Mouse (Mus musculus) forebrain, embryonic 14.5 days (tissue): ENCODE results near the gene Rab11fip3. TPM values are rescaled to one million over a fixed set of nuclear protein-coding genes. Genes with fewer than 3 reads are reported as not detected.

ENCODE experiments used
- ATAC-seq: fragments of 200-750 bp; cut with Nextera tagmentation; 2 replicates; pipeline ENCODE4 v1.8.0; 2017; ENCODE audit warnings: mild to moderate bottlenecking, moderate library complexity
- DNase-seq: peaks from one replicate; pipeline ENCODE4 v3.0.0-alpha.2; 2015; ENCODE audit warnings: low spot score
- H3K27ac ChIP-seq: fragments of 300-500 bp; sonication (generic); 2 replicates; pipeline ENCODE4 v1.5.1; 2014; ENCODE audit warnings: low read depth, mild to moderate bottlenecking, control low read depth, low read length, moderate library complexity
- H3K27me3 ChIP-seq: fragments of 300-500 bp; sonication (generic); replicated peaks from 2 replicates; pipeline ENCODE4 v1.6.1; 2014; ENCODE audit warnings: low read length, control low read depth, mixed read lengths; ENCODE audit not compliant: control insufficient read depth, insufficient read depth
- H3K36me3 ChIP-seq: fragments of 300-500 bp; sonication (generic); 2 replicates; pipeline ENCODE4 v1.6.1; 2014; ENCODE audit warnings: low read length, control low read depth; ENCODE audit not compliant: control insufficient read depth, insufficient read depth
- H3K4me1 ChIP-seq: fragments of 300-500 bp; sonication (generic); 2 replicates; pipeline ENCODE4 v1.6.1; 2014; ENCODE audit warnings: antibody characterized with exemption, low read length, control low read depth; ENCODE audit not compliant: control insufficient read depth, insufficient read depth
- H3K4me2 ChIP-seq: fragments of 300-500 bp; sonication (generic); 2 replicates; pipeline ENCODE4 v1.6.1; 2014; ENCODE audit warnings: mild to moderate bottlenecking, control low read depth, low read length
- H3K4me3 ChIP-seq: fragments of 300-500 bp; sonication (generic); 2 replicates; pipeline ENCODE4 v1.5.1; 2014; ENCODE audit warnings: low read depth, low read length, control low read depth
- H3K9ac ChIP-seq: fragments of 300-500 bp; sonication (generic); 2 replicates; pipeline ENCODE4 v1.6.1; 2014; ENCODE audit warnings: mild to moderate bottlenecking, low read length, control low read depth, moderate library complexity
- H3K9me3 ChIP-seq: fragments of 300-500 bp; sonication (generic); replicated peaks from 2 replicates; pipeline ENCODE4 v1.6.1; 2016; ENCODE audit warnings: low read length, control low read depth, mixed read lengths; ENCODE audit not compliant: control insufficient read depth
- WGBS: fragments of 180-500 bp; shearing (Covaris S2); extraction: QIAGEN DNeasy Blood & Tissue Kit; methylation state at CpG from one replicate; pipeline ENCODE4 v1.1.7; 2014; 5-methylcytosine and 5-hydroxymethylcytosine counted together
- polyA plus RNA-seq: library from polyadenylated mRNA; unstranded; fragments of >200 nt; fragmentation: Nextera tagmentation; extraction: Ambion mirVana; gene quantifications from 2 replicates; pipeline ENCODE4 v1.2.1, GENCODE M21; 2014

Rab11fip3 gene
- polyA plus RNA-seq, 1 experiment from 2014 or later: 15.2 TPM

DNA sequence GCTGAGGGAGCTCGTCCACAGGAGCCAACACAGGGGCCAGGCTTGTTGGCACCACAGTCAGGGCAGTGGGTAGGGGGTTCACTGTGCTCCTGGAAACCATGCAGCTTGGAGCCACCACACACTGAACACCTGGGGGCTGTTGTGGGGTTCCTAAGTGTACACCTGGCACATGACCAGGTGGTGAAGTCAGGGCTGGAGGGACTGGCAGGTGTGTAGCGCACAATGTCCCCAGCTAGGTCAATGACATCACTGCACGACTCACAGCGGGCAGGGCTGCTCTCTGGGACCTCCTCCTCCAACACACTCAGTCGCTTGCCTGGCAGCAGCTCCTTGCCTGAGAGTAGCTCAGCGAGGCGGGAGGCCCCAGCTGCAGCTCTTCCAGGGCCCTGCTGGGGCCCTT lies 105.1 kb downstream of the Rab11fip3 start:
- DNase-seq (no peak), ATAC-seq (no peak)
- Histone ChIP-seq H3K36me3 (peaks cover 34% of the 10 kb centered on the region), H3K4me2 (no peak overlapping the region), H3K27me3 (no peaks in the 10 kb centered on the region), H3K27ac (no peak overlapping the region), H3K4me3 (no peak overlapping the region), H3K4me1 (no peaks in the 10 kb centered on the region), H3K9ac (no peak overlapping the region), H3K9me3 (no peaks in the 10 kb centered on the region)
- WGBS: 90% methylated on average over 7 of the region's 7 CpGs

DNA sequence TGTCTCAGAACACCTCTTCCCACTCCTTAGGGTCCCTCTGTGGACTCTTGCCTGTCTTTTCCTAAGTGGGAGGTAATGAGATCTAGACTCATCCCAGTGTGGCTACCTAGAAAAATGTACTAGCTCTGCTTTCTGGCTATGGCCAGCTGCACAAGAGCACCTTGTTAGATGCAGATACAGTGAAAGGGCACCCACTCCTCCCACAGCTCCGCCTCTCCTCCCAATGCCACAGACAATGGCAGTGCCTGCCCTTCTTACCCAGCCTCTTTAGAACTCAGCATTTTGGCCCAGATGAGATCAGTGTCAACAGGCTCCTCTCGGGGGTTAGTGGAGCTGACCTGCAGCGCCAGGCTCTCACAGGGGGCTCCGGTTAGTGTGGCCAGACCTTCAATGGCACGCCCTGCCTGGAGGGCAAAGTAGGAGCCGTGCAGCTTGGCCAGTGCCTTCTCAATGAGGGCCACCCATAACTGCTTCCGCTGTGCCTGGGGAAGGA lies 106.9 kb downstream of the Rab11fip3 start:
- peaks cover 50% of the 10 kb centered on the region for H3K36me3 ChIP-seq

DNA sequence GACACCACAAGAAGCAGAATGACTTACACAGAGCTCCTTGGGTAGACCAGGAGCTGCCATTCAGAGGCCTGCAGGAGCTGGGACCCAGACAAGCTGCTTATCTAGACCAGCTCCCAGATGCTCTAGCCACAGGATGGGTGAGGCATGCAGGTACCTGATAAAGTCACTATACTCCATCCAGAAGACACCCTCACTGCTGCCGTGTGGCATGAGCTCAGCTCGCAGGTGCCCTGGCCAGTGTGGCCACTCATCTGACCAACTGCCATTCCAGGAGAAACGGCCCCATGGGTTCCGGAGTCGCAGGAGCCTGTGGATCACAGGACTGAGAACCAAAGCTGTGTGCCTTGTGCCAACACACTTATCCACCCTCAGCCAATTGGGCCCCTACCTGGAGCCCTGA lies 107.8 kb downstream of the Rab11fip3 start:
- Histone ChIP-seq H3K27ac (no peak overlapping the region), H3K4me3 (no peak overlapping the region), H3K9ac (no peak overlapping the region), H3K9me3 (no peaks in the 10 kb centered on the region), H3K27me3 (no peaks in the 10 kb centered on the region), H3K4me2 (no peak overlapping the region), H3K36me3 (peaks cover 53% of the 10 kb centered on the region), H3K4me1 (no peaks in the 10 kb centered on the region)
- no peak for ATAC-seq
- no peak for DNase-seq
- WGBS: 97% methylated on average over 5 of the region's 5 CpGs

More for the DNA sequence above, 106.9 kb downstream of the Rab11fip3 start:
- H3K9me3 ChIP-seq: no peaks in the 10 kb centered on the region
- no peak overlapping the region for H3K9ac ChIP-seq
- ATAC-seq: no peak
- no peak overlapping the region for H3K4me3 ChIP-seq
- no peak overlapping the region for H3K4me2 ChIP-seq
- WGBS: 94% methylated on average over 7 of the region's 7 CpGs
- DNase-seq: no peak
- no peaks in the 10 kb centered on the region for H3K4me1 ChIP-seq
- H3K27ac ChIP-seq: no peak overlapping the region
- H3K27me3 ChIP-seq: no peaks in the 10 kb centered on the region

DNA sequence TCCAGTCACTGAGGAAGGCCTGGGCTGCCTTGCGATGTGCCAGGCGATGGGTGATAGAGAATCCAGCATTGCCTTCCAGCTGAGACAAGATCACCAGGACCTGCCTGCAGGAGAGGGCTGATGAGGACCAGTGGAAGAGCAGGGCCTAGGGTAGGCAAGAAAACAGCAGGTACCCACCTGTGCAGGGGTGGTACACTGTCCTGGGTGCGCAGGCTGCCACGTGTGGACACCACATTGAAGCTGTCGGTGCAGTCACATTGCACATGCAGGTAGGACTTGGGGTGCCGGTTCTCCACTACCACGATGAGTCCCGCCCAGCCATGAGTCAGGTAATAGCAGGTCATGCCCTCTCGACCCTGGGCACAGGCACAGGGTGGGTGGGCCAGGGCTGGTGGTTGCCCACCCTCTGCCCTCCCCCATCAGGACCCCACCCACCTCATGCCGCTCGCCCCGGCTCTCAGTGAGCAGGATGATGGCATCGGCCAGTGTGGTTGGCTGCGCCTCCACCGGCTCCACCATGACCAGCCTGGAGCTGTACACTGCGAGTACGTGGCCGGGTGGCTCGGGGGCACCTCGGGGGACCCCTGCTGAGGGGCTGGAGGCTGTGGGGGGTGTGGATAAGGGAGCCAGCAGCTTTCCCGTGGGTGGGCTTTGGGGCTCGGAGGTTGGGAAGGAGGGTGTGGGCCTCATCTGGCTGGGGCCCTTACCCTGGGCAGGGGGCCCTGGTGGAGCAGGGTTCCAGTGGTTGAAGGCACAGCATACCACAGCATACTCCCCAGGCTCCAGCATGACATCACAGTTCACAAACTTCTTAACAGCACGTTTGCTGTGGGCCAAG lies 109.5 kb downstream of the Rab11fip3 start:
- H3K4me2 ChIP-seq: no peak overlapping the region
- 92% methylated on average over 23 of the region's 23 CpGs for WGBS
- peaks cover 51% of the 10 kb centered on the region for H3K36me3 ChIP-seq
- H3K9me3 ChIP-seq: no peaks in the 10 kb centered on the region
- H3K4me3 ChIP-seq: no peak overlapping the region
- ATAC-seq: no peak
- no peaks in the 10 kb centered on the region for H3K4me1 ChIP-seq
- no peak overlapping the region for H3K9ac ChIP-seq
- no peak overlapping the region for H3K27ac ChIP-seq
- no peaks in the 10 kb centered on the region for H3K27me3 ChIP-seq
- no peak for DNase-seq

DNA sequence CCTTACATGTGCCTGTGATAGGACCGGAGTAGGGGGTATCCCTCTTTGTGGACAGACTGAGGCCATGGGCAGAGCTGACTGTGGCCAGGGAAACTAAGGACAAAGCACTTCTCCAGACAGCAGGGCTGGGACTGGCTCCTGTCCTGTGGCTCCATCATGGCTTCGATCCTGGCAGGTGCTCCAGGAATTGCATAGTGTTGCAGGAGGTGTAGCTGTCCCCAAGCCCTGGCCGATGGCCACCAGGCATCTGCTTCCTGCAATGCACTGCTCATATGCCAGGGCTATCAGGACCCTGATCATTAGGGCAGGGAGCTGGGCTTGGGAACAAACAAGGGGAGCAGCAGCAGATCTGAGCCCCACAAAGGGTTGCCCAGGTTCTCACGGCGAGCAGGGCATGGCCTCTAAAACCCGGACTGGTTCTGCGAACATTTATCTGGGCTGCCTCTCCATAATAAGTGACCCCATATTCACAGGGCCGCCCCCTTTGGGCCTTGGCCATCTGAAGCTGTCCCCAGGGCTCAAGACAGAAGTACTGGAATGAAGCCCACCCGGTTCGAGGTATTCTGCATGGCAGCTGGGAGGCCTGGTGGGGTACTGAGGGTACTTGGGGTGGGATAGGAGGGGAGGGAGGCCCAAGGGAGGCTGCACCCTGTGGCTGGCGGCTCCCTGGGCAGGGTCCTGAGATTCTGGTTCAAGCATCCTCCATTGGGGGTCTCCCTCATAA lies 110.4 kb downstream of the Rab11fip3 start:
- no peak overlapping the region for H3K4me3 ChIP-seq
- ATAC-seq (no peak), DNase-seq (no peak)
- WGBS: 94% methylated on average over 10 of the region's 11 CpGs
- no peak overlapping the region for H3K4me2 ChIP-seq
- H3K27ac ChIP-seq: no peak overlapping the region
- no peaks in the 10 kb centered on the region for H3K9me3 ChIP-seq
- no peaks in the 10 kb centered on the region for H3K27me3 ChIP-seq
- H3K9ac ChIP-seq: no peak overlapping the region
- no peaks in the 10 kb centered on the region for H3K4me1 ChIP-seq
- H3K36me3 ChIP-seq: peaks cover 45% of the 10 kb centered on the region

DNA sequence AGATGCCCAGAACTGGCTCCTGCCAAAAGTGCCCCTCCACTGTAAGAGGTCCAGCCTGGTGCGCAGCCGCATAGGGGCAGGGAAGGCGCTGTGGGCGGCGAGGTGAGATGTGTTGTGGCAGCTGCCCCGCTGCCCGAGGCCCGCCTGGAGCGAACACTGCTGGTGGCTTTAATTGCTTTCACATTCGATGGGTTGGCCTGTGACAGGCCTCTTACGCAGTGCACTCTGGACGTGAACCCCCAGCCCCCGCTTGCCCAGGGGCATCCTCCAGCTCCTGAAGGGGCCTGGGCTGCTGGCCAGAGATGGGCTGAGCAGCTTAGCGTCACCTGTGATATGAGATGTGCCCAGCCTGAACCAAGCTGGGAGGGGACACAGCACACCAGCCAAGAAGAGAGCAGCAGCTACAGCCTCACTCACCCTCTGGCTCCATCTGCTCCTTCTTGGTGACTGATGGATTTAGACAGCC lies 111.7 kb downstream of the Rab11fip3 start:
- Histone ChIP-seq H3K36me3 (peaks cover 40% of the 10 kb centered on the region), H3K4me2 (no peak overlapping the region), H3K27me3 (peaks cover 8% of the 10 kb centered on the region), H3K4me1 (no peaks in the 10 kb centered on the region), H3K9me3 (no peaks in the 10 kb centered on the region), H3K9ac (no peak overlapping the region), H3K27ac (no peak overlapping the region), H3K4me3 (no peak overlapping the region)
- WGBS: 76% methylated on average over 14 of the region's 14 CpGs
- peak; percentile 23; the same call in 1 of the 2 replicates for ATAC-seq
- no peak for DNase-seq

DNA sequence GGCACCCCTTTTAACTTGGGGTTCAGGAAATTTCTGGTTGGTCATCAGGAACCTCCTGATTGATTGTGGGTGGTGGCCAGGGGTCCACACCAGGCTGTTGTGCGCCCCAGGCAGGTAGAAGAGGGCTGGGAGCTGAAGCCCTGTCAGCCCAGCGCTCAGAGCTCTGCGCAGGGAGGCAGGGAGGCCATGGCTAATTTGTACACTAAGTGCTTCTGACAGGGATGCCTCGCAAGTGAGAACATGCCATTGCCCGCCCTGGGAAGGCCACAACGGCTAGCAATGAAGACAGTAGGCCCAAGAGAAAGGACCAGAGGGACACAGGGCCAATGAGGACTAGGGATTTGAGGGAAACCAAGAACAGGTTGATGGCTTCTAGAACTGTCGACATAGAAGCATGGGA lies 112.7 kb downstream of the Rab11fip3 start:
- no peaks in the 10 kb centered on the region for H3K9me3 ChIP-seq
- no peak overlapping the region for H3K4me2 ChIP-seq
- DNase-seq (no peak), ATAC-seq (no peak)
- no peaks in the 10 kb centered on the region; the same call in 1 of the 2 replicates for H3K4me1 ChIP-seq
- H3K27me3 ChIP-seq: peaks cover 18% of the 10 kb centered on the region
- H3K4me3 ChIP-seq: no peak overlapping the region
- 83% methylated on average over 7 of the region's 7 CpGs for WGBS
- H3K9ac ChIP-seq: no peak overlapping the region
- H3K27ac ChIP-seq: no peak overlapping the region
- H3K36me3 ChIP-seq: peaks cover 39% of the 10 kb centered on the region

DNA sequence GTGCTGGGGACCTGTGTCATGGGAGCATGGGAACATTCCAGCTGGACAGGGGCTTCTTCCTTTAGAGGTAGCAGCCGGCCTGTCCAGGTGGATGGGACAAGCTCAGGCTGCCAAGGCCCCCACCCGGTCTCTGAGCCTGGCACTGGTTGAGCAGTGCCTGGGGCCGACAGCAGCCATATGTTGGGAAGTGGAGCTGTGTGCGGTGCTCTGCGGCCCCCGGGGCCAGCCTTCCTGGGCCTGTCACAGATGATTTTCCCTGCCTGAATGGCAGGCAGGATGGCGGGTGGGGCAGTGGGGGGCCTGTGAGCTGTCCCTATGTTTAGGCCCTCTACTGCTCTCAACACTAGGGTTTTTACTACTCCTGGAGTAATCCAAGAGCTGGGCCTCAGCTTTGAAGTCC lies 113.2 kb downstream of the Rab11fip3 start:
- WGBS: 80% methylated on average over 7 of the region's 7 CpGs
- Histone ChIP-seq H3K9me3 (no peaks in the 10 kb centered on the region), H3K27me3 (peaks cover 22% of the 10 kb centered on the region), H3K36me3 (peaks cover 36% of the 10 kb centered on the region), H3K4me2 (no peak overlapping the region), H3K4me1 (no peaks in the 10 kb centered on the region; the same call in 1 of the 2 replicates), H3K27ac (no peak overlapping the region), H3K4me3 (no peak overlapping the region), H3K9ac (no peak overlapping the region)
- DNase-seq (no peak), ATAC-seq (no peak)
